Mouse (Mus musculus) hindbrain, embryonic 10.5 days (tissue): ENCODE results near the gene Pik3r6. TPM values are rescaled to one million over a fixed set of nuclear protein-coding genes. Genes with fewer than 3 reads are reported as not detected.
A peak's percentile ranks its signal among the peaks of the same experiment; 100 is the strongest.

Source experiments
- DNase-seq: peaks from one replicate; pipeline ENCODE4 v3.0.0-alpha.2; 2017; ENCODE audit warnings: low spot score
- H3K27ac ChIP-seq: fragments of 300-500 bp; sonication (generic); 2 replicates; pipeline ENCODE4 v1.5.1; 2016; ENCODE audit warnings: mild to moderate bottlenecking, moderate library complexity
- H3K27me3 ChIP-seq: fragments of 300-500 bp; sonication (generic); 2 replicates; pipeline ENCODE4 v1.6.1; 2016; ENCODE audit warnings: mild to moderate bottlenecking; ENCODE audit not compliant: poor library complexity, insufficient read depth, severe bottlenecking
- H3K36me3 ChIP-seq: fragments of 300-500 bp; sonication (generic); 2 replicates; pipeline ENCODE4 v1.6.1; 2016; ENCODE audit warnings: mild to moderate bottlenecking, moderate library complexity
- H3K4me1 ChIP-seq: fragments of 300-500 bp; sonication (generic); replicated peaks from 2 replicates; pipeline ENCODE4 v1.6.1; 2016; ENCODE audit warnings: mild to moderate bottlenecking
- H3K4me3 ChIP-seq: fragments of 300-500 bp; sonication (generic); 2 replicates; pipeline ENCODE4 v1.5.1; 2016; ENCODE audit warnings: mild to moderate bottlenecking, moderate library complexity
- H3K9me3 ChIP-seq: fragments of 300-500 bp; sonication (generic); 2 replicates; pipeline ENCODE4 v1.6.1; 2016; ENCODE audit warnings: mild to moderate bottlenecking, moderate library complexity
- WGBS: fragments of 180-500 bp; shearing (Covaris S2); methylation state at CpG from one replicate; pipeline ENCODE4 v1.1.7; 2016; 5-methylcytosine and 5-hydroxymethylcytosine counted together
- polyA plus RNA-seq: library from polyadenylated mRNA; unstranded; fragments of >200 nt; fragmentation: Nextera tagmentation; extraction: Ambion mirVana; gene quantifications from 2 replicates; pipeline ENCODE4 v1.2.1, GENCODE M21; 2016

Gene Pik3r6
- polyA plus RNA-seq, 1 experiment from 2014 or later: 2.1 TPM

GRCm38 (mm10) chr11:68475676-68476075 lies 27.1 kb upstream of the Pik3r6 start:
- 89% methylated on average over 7 of the region's 7 CpGs for WGBS
- Histone ChIP-seq H3K27ac (no peak overlapping the region), H3K9me3 (no peaks in the 10 kb centered on the region), H3K4me1 (no peaks in the 10 kb centered on the region), H3K4me3 (no peak overlapping the region), H3K27me3 (no peaks in the 10 kb centered on the region), H3K36me3 (no peaks in the 10 kb centered on the region)
- DNase-seq: no peak

GRCm38 (mm10) chr11:68477661-68478060 lies 25.2 kb upstream of the Pik3r6 start:
- DNase-seq: no peak
- WGBS: 92% methylated on average over 6 of the region's 6 CpGs
- Histone ChIP-seq H3K27ac (no peak overlapping the region), H3K9me3 (no peaks in the 10 kb centered on the region), H3K4me3 (no peak overlapping the region), H3K36me3 (no peaks in the 10 kb centered on the region), H3K27me3 (no peaks in the 10 kb centered on the region), H3K4me1 (no peaks in the 10 kb centered on the region)

- H3K36me3 ChIP-seq: no peaks in the 10 kb centered on the region
- H3K4me3 ChIP-seq: no peak overlapping the region
- DNase-seq: no peak
- WGBS: 83% methylated on average over 3 of the region's 3 CpGs
- H3K27me3 ChIP-seq: no peaks in the 10 kb centered on the region
- no peaks in the 10 kb centered on the region for H3K4me1 ChIP-seq
- H3K27ac ChIP-seq: no peak overlapping the region
- no peaks in the 10 kb centered on the region for H3K9me3 ChIP-seq
Observed at GRCm38 (mm10) chr11:68478574-68478981, 24.2 kb upstream of the Pik3r6 start.

- no peak overlapping the region for H3K27ac ChIP-seq
- H3K36me3 ChIP-seq: no peaks in the 10 kb centered on the region
- no peak for DNase-seq
- WGBS: 97% methylated on average over 4 of the region's 4 CpGs
- no peaks in the 10 kb centered on the region for H3K9me3 ChIP-seq
- no peaks in the 10 kb centered on the region for H3K4me1 ChIP-seq
- H3K4me3 ChIP-seq: no peak overlapping the region
- H3K27me3 ChIP-seq: no peaks in the 10 kb centered on the region
Observed at GRCm38 (mm10) chr11:68480660-68481059, 22.2 kb upstream of the Pik3r6 start.

- Histone ChIP-seq H3K36me3 (no peaks in the 10 kb centered on the region), H3K27me3 (no peaks in the 10 kb centered on the region), H3K4me1 (no peaks in the 10 kb centered on the region), H3K9me3 (no peaks in the 10 kb centered on the region), H3K27ac (no peak overlapping the region), H3K4me3 (no peak overlapping the region)
- no peak for DNase-seq
Observed at GRCm38 (mm10) chr11:68482001-68482400, 20.8 kb upstream of the Pik3r6 start.

GRCm38 (mm10) chr11:68483213-68483612 lies 19.6 kb upstream of the Pik3r6 start:
- H3K27me3 ChIP-seq: no peaks in the 10 kb centered on the region
- no peak overlapping the region for H3K4me3 ChIP-seq
- H3K4me1 ChIP-seq: no peaks in the 10 kb centered on the region
- H3K9me3 ChIP-seq: no peaks in the 10 kb centered on the region
- no peaks in the 10 kb centered on the region for H3K36me3 ChIP-seq
- 81% methylated on average over 6 of the region's 6 CpGs for WGBS
- H3K27ac ChIP-seq: no peak overlapping the region
- no peak for DNase-seq

- no peak for DNase-seq
- peaks cover 7% of the 10 kb centered on the region for H3K4me1 ChIP-seq
- H3K27ac ChIP-seq: no peak overlapping the region
- no peaks in the 10 kb centered on the region for H3K36me3 ChIP-seq
- H3K27me3 ChIP-seq: no peaks in the 10 kb centered on the region
- no peaks in the 10 kb centered on the region for H3K9me3 ChIP-seq
- no peak overlapping the region for H3K4me3 ChIP-seq
- 77% methylated on average over 3 of the region's 3 CpGs for WGBS
Observed at GRCm38 (mm10) chr11:68484431-68484830, 18.4 kb upstream of the Pik3r6 start.

GRCm38 (mm10) chr11:68485206-68485942 lies 17.4 kb upstream of the Pik3r6 start:
- WGBS: 45% methylated on average over 8 of the region's 8 CpGs
- DNase-seq: peak; percentile 25

GRCm38 (mm10) chr11:68486093-68486492 lies 16.7 kb upstream of the Pik3r6 start:
- no peak for DNase-seq
- WGBS: 87% methylated on average over 3 of the region's 3 CpGs
- Histone ChIP-seq H3K4me3 (no peak overlapping the region), H3K4me1 (peaks cover 12% of the 10 kb centered on the region), H3K9me3 (no peaks in the 10 kb centered on the region), H3K27me3 (no peaks in the 10 kb centered on the region), H3K27ac (no peak overlapping the region), H3K36me3 (no peaks in the 10 kb centered on the region)

More at GRCm38 (mm10) chr11:68485206-68485942, 17.4 kb upstream of the Pik3r6 start:
- peaks cover 12% of the 10 kb centered on the region for H3K4me1 ChIP-seq
- H3K36me3 ChIP-seq: no peaks in the 10 kb centered on the region
- H3K27me3 ChIP-seq: no peaks in the 10 kb centered on the region
- no peak overlapping the region for H3K27ac ChIP-seq
- no peaks in the 10 kb centered on the region for H3K9me3 ChIP-seq
- no peak overlapping the region for H3K4me3 ChIP-seq

- DNase-seq: no peak
- Histone ChIP-seq H3K36me3 (no peaks in the 10 kb centered on the region), H3K4me3 (no peak overlapping the region), H3K4me1 (peaks cover 17% of the 10 kb centered on the region), H3K27me3 (peaks cover 2% of the 10 kb centered on the region; the same call in 1 of the 2 replicates), H3K9me3 (no peaks in the 10 kb centered on the region), H3K27ac (no peak overlapping the region)
- WGBS: 89% methylated on average over 10 of the region's 10 CpGs
Observed at GRCm38 (mm10) chr11:68487720-68488119, 15.1 kb upstream of the Pik3r6 start.

GRCm38 (mm10) chr11:68488256-68488824 lies 14.5 kb upstream of the Pik3r6 start:
- 74% methylated on average over 6 of the region's 6 CpGs for WGBS

GRCm38 (mm10) chr11:68489236-68489635 lies 13.6 kb upstream of the Pik3r6 start:
- no peaks in the 10 kb centered on the region for H3K36me3 ChIP-seq
- WGBS: 22% methylated on average over 2 of the region's 2 CpGs
- no peaks in the 10 kb centered on the region for H3K9me3 ChIP-seq
- peak overlapping the region; percentile 64; the same call in 1 of the 2 replicates for H3K27ac ChIP-seq
- H3K4me3 ChIP-seq: no peak overlapping the region
- peak; percentile 35 for DNase-seq
- peaks cover 2% of the 10 kb centered on the region; the same call in 1 of the 2 replicates for H3K27me3 ChIP-seq
- H3K4me1 ChIP-seq: peaks cover 17% of the 10 kb centered on the region

More at GRCm38 (mm10) chr11:68488256-68488824, 14.5 kb upstream of the Pik3r6 start:
- Histone ChIP-seq H3K9me3 (no peaks in the 10 kb centered on the region), H3K36me3 (no peaks in the 10 kb centered on the region), H3K27ac (no peak overlapping the region), H3K4me3 (no peak overlapping the region), H3K4me1 (peaks cover 17% of the 10 kb centered on the region), H3K27me3 (peaks cover 2% of the 10 kb centered on the region; the same call in 1 of the 2 replicates)
- no peak for DNase-seq

GRCm38 (mm10) chr11:68492592-68492991 lies 10.2 kb upstream of the Pik3r6 start:
- Histone ChIP-seq H3K4me3 (no peak overlapping the region), H3K36me3 (no peaks in the 10 kb centered on the region), H3K27me3 (peaks cover 2% of the 10 kb centered on the region; the same call in 1 of the 2 replicates), H3K4me1 (peaks cover 17% of the 10 kb centered on the region), H3K27ac (no peak overlapping the region), H3K9me3 (no peaks in the 10 kb centered on the region)
- DNase-seq: no peak
- WGBS: 90% methylated on average over 11 of the region's 11 CpGs
